Mouse (Mus musculus) forebrain, embryonic 16.5 days (tissue): ENCODE results near the gene Clip2. TPM values are rescaled to one million over a fixed set of nuclear protein-coding genes. Genes with fewer than 3 reads are reported as not detected.
A peak's percentile ranks its signal among the peaks of the same experiment; 100 is the strongest.

Experiments used
- ATAC-seq: fragments of 200-750 bp; cut with Nextera tagmentation; 2 replicates; pipeline ENCODE4 v1.8.0; 2017; ENCODE audit warnings: mild to moderate bottlenecking, moderate library complexity
- H3K27ac ChIP-seq: fragments of 300-500 bp; sonication (generic); 2 replicates; pipeline ENCODE4 v1.5.1; 2014; ENCODE audit warnings: low read length, control low read depth
- H3K27me3 ChIP-seq: fragments of 300-500 bp; sonication (generic); replicated peaks from 2 replicates; pipeline ENCODE4 v1.6.1; 2014; ENCODE audit warnings: low read length; ENCODE audit not compliant: control insufficient read depth, insufficient read depth
- H3K36me3 ChIP-seq: fragments of 300-500 bp; sonication (generic); 2 replicates; pipeline ENCODE4 v1.6.1; 2014; ENCODE audit not compliant: control insufficient read depth, insufficient read depth
- H3K4me1 ChIP-seq: fragments of 300-500 bp; sonication (generic); replicated peaks from 2 replicates; pipeline ENCODE4 v1.6.1; 2014; ENCODE audit warnings: low read length; ENCODE audit not compliant: control insufficient read depth, insufficient read depth
- H3K4me2 ChIP-seq: fragments of 300-500 bp; sonication (generic); 2 replicates; pipeline ENCODE4 v1.6.1; 2014; ENCODE audit warnings: mild to moderate bottlenecking, low read length, control low read depth
- H3K4me3 ChIP-seq: fragments of 300-500 bp; sonication (generic); replicated peaks from 2 replicates; pipeline ENCODE4 v1.5.1; 2014; ENCODE audit warnings: mild to moderate bottlenecking, low read length, control low read depth
- H3K9ac ChIP-seq: fragments of 300-500 bp; sonication (generic); replicated peaks from 2 replicates; pipeline ENCODE4 v1.6.1; 2014; ENCODE audit warnings: low read depth, low read length, control low read depth
- H3K9me3 ChIP-seq: fragments of 300-500 bp; sonication (generic); 2 replicates; pipeline ENCODE4 v1.6.1; 2016; ENCODE audit warnings: low read length; ENCODE audit not compliant: control insufficient read depth
- WGBS: fragments of 180-500 bp; shearing (Covaris S2); extraction: QIAGEN DNeasy Blood & Tissue Kit; methylation state at CpG from one replicate; pipeline ENCODE4 v1.1.7; 2014; 5-methylcytosine and 5-hydroxymethylcytosine counted together
- polyA plus RNA-seq: library from polyadenylated mRNA; unstranded; fragments of >200 nt; fragmentation: Nextera tagmentation; extraction: Ambion mirVana; gene quantifications from 2 replicates; pipeline ENCODE4 v1.2.1, GENCODE M21; 2015

Clip2 gene
- polyA plus RNA-seq, 1 experiment from 2014 or later = 16.6 TPM

GRCm38 (mm10) chr5:134466296-134467029 lies 85.8 kb downstream of the Clip2 start:
- Histone ChIP-seq H3K36me3 (no peaks in the 10 kb centered on the region), H3K4me2 (peak overlapping the region; percentile 3; the same call in 1 of the 2 replicates), H3K4me1 (peaks cover 13% of the 10 kb centered on the region), H3K9me3 (no peaks in the 10 kb centered on the region), H3K27me3 (no peaks in the 10 kb centered on the region), H3K4me3 (no peak overlapping the region), H3K27ac (no peak overlapping the region), H3K9ac (no peak overlapping the region)
- ATAC-seq = peak; percentile 59
- WGBS = 11% methylated on average over 21 of the region's 21 CpGs

- Histone ChIP-seq H3K36me3 (no peaks in the 10 kb centered on the region), H3K4me2 (no peak overlapping the region), H3K27me3 (no peaks in the 10 kb centered on the region), H3K4me3 (no peak overlapping the region), H3K27ac (no peak overlapping the region), H3K4me1 (peaks cover 13% of the 10 kb centered on the region), H3K9ac (no peak overlapping the region), H3K9me3 (no peaks in the 10 kb centered on the region)
- no peak for ATAC-seq
- WGBS = 86% methylated on average over 1 of the region's 1 CpGs
These were observed 87.0 kb downstream of the Clip2 start for GRCm38 (mm10) chr5:134465197-134465596.

- WGBS = 88% methylated on average over 5 of the region's 5 CpGs
- Histone ChIP-seq H3K4me2 (no peak overlapping the region), H3K4me1 (peaks cover 13% of the 10 kb centered on the region), H3K27ac (no peak overlapping the region), H3K9me3 (no peaks in the 10 kb centered on the region), H3K9ac (no peak overlapping the region), H3K27me3 (no peaks in the 10 kb centered on the region), H3K4me3 (no peak overlapping the region), H3K36me3 (no peaks in the 10 kb centered on the region)
- no peak for ATAC-seq
These were observed 88.0 kb downstream of the Clip2 start for GRCm38 (mm10) chr5:134464225-134464624.

GRCm38 (mm10) chr5:134462731-134463130 lies 89.5 kb downstream of the Clip2 start:
- Histone ChIP-seq H3K9ac (no peak overlapping the region), H3K27ac (no peak overlapping the region), H3K4me3 (no peak overlapping the region), H3K36me3 (no peaks in the 10 kb centered on the region), H3K4me1 (peaks cover 13% of the 10 kb centered on the region), H3K27me3 (no peaks in the 10 kb centered on the region), H3K4me2 (no peak overlapping the region), H3K9me3 (no peaks in the 10 kb centered on the region)
- ATAC-seq = no peak
- WGBS = 89% methylated on average over 8 of the region's 8 CpGs

- H3K4me3 ChIP-seq = no peak overlapping the region
- 79% methylated on average over 2 of the region's 2 CpGs for WGBS
- H3K27me3 ChIP-seq = no peaks in the 10 kb centered on the region
- no peak overlapping the region for H3K4me2 ChIP-seq
- no peaks in the 10 kb centered on the region for H3K36me3 ChIP-seq
- H3K27ac ChIP-seq = no peak overlapping the region
- no peaks in the 10 kb centered on the region for H3K9me3 ChIP-seq
- H3K9ac ChIP-seq = no peak overlapping the region
- no peak for ATAC-seq
- peaks cover 13% of the 10 kb centered on the region for H3K4me1 ChIP-seq
These were observed 89.9 kb downstream of the Clip2 start for GRCm38 (mm10) chr5:134462316-134462715.

GRCm38 (mm10) chr5:134460546-134460945 lies 91.7 kb downstream of the Clip2 start:
- Histone ChIP-seq H3K9me3 (no peaks in the 10 kb centered on the region), H3K9ac (no peak overlapping the region), H3K27me3 (no peaks in the 10 kb centered on the region), H3K4me1 (no peaks in the 10 kb centered on the region; the same call in 1 of the 2 replicates), H3K27ac (no peak overlapping the region), H3K4me2 (no peak overlapping the region), H3K4me3 (no peak overlapping the region), H3K36me3 (no peaks in the 10 kb centered on the region)
- 97% methylated on average over 4 of the region's 4 CpGs for WGBS
- no peak for ATAC-seq

- H3K36me3 ChIP-seq = no peaks in the 10 kb centered on the region
- H3K27ac ChIP-seq = no peak overlapping the region
- no peaks in the 10 kb centered on the region for H3K27me3 ChIP-seq
- H3K4me2 ChIP-seq = no peak overlapping the region
- ATAC-seq = no peak
- H3K9ac ChIP-seq = no peak overlapping the region
- peaks cover 11% of the 10 kb centered on the region for H3K4me1 ChIP-seq
- WGBS = 89% methylated on average over 7 of the region's 7 CpGs
- no peak overlapping the region for H3K4me3 ChIP-seq
- H3K9me3 ChIP-seq = no peaks in the 10 kb centered on the region
These were observed 93.1 kb downstream of the Clip2 start for GRCm38 (mm10) chr5:134459096-134459495.

GRCm38 (mm10) chr5:134458416-134458815 lies 93.8 kb downstream of the Clip2 start:
- Histone ChIP-seq H3K27ac (no peak overlapping the region), H3K4me2 (no peak overlapping the region), H3K9ac (no peak overlapping the region), H3K27me3 (no peaks in the 10 kb centered on the region), H3K4me1 (peaks cover 15% of the 10 kb centered on the region), H3K9me3 (no peaks in the 10 kb centered on the region), H3K36me3 (no peaks in the 10 kb centered on the region), H3K4me3 (no peak overlapping the region)
- ATAC-seq = no peak
- 98% methylated on average over 3 of the region's 3 CpGs for WGBS

GRCm38 (mm10) chr5:134457371-134457770 lies 94.9 kb downstream of the Clip2 start:
- Histone ChIP-seq H3K4me1 (peaks cover 15% of the 10 kb centered on the region), H3K9me3 (no peaks in the 10 kb centered on the region), H3K4me2 (no peak overlapping the region), H3K36me3 (no peaks in the 10 kb centered on the region), H3K27ac (no peak overlapping the region), H3K27me3 (no peaks in the 10 kb centered on the region), H3K9ac (no peak overlapping the region), H3K4me3 (no peak overlapping the region)
- ATAC-seq = no peak
- 89% methylated on average over 2 of the region's 2 CpGs for WGBS
